Mouse (Mus musculus): ENCODE measurements around the gene Dcun1d3. TPM values are rescaled to one million over a fixed set of nuclear protein-coding genes. Genes with fewer than 3 reads are reported as not detected.
A peak's percentile ranks its signal among the peaks of the same experiment; 100 is the strongest.

Dcun1d3 gene
- total RNA-seq, 1 experiment from 2014 or later, result 27.5 TPM

GRCm38 (mm10) chr7:119873050-119873449, 23.0 kb downstream of the Dcun1d3 start:
- no peak for DNase-seq

GRCm38 (mm10) chr7:119872204-119872603, 23.9 kb downstream of the Dcun1d3 start:
- no peak for DNase-seq

- no peak for DNase-seq
Measured at GRCm38 (mm10) chr7:119866136-119866535, 30.0 kb downstream of the Dcun1d3 start.

- DNase-seq, result no peak
Measured at GRCm38 (mm10) chr7:119864500-119864899, 31.6 kb downstream of the Dcun1d3 start.

- no peak for DNase-seq
Measured at GRCm38 (mm10) chr7:119862167-119862566, 33.9 kb downstream of the Dcun1d3 start.

GRCm38 (mm10) chr7:119861335-119862091, 34.6 kb downstream of the Dcun1d3 start:
- peak; percentile 46 for DNase-seq

- DNase-seq, result no peak
Measured at GRCm38 (mm10) chr7:119860971-119861334, 35.1 kb downstream of the Dcun1d3 start.

GRCm38 (mm10) chr7:119860554-119860953, 35.5 kb downstream of the Dcun1d3 start:
- DNase-seq, result no peak

GRCm38 (mm10) chr7:119860116-119860515, 36.0 kb downstream of the Dcun1d3 start:
- DNase-seq, result no peak

- no peak for DNase-seq
Measured at GRCm38 (mm10) chr7:119859476-119859875, 36.6 kb downstream of the Dcun1d3 start.

- DNase-seq, result no peak
Measured at GRCm38 (mm10) chr7:119855031-119855430, 41.1 kb downstream of the Dcun1d3 start.

GRCm38 (mm10) chr7:119854362-119854761, 41.7 kb downstream of the Dcun1d3 start:
- no peak for DNase-seq

- DNase-seq, result no peak
Measured at GRCm38 (mm10) chr7:119853186-119853585, 42.9 kb downstream of the Dcun1d3 start.

GRCm38 (mm10) chr7:119852494-119852893, 43.6 kb downstream of the Dcun1d3 start:
- DNase-seq, result no peak

GRCm38 (mm10) chr7:119850737-119851136, 45.4 kb downstream of the Dcun1d3 start:
- peak; percentile 4 for DNase-seq

GRCm38 (mm10) chr7:119849096-119849495, 47.0 kb downstream of the Dcun1d3 start:
- DNase-seq, result peak; percentile 69

- DNase-seq, result no peak
Measured at GRCm38 (mm10) chr7:119847396-119847795, 48.7 kb downstream of the Dcun1d3 start.

GRCm38 (mm10) chr7:119845541-119845940, 50.6 kb downstream of the Dcun1d3 start:
- no peak for DNase-seq

- DNase-seq, result no peak
Measured at GRCm38 (mm10) chr7:119841820-119842449, 54.2 kb downstream of the Dcun1d3 start.

GRCm38 (mm10) chr7:119835996-119836777, 59.9 kb downstream of the Dcun1d3 start:
- no peak for DNase-seq

GRCm38 (mm10) chr7:119835371-119835770, 60.7 kb downstream of the Dcun1d3 start:
- DNase-seq, result no peak

GRCm38 (mm10) chr7:119808723-119809122, 87.4 kb downstream of the Dcun1d3 start:
- no peak for DNase-seq

GRCm38 (mm10) chr7:119807396-119807795, 88.7 kb downstream of the Dcun1d3 start:
- no peak for DNase-seq

Measured in adrenal gland, postnatal 25 days (tissue).